Mouse (Mus musculus) CH12.LX (cell line): Measurements from ENCODE around the gene Gpr45.

ENCODE experiments used
- CTCF ChIP-seq, 2 experiments: IDR thresholded peaks in 1 of 2; conservative IDR thresholded peaks in 1 of 2; 2 replicates each; pipeline ENCODE4 v1.5.1; 2011 to 2012; ENCODE audit warnings: low read depth in 2 of 2, low read length in 2 of 2, improper control_type of control experiment in 1 of 2, inconsistent platforms in 1 of 2, mild to moderate bottlenecking in 1 of 2, moderate library complexity in 1 of 2
- EP300 ChIP-seq: IDR thresholded peaks from 2 replicates; pipeline ENCODE4 v1.6.1; 2011; ENCODE audit warnings: low read length, improper control_type of control experiment
- MEF2A ChIP-seq: IDR thresholded peaks from 2 replicates; pipeline ENCODE4 v1.6.1; 2014; ENCODE audit warnings: low read depth, mild to moderate bottlenecking, inconsistent platforms, low read length, improper control_type of control experiment, borderline replicate concordance
- POLR2A ChIP-seq: IDR thresholded peaks from 2 replicates; pipeline ENCODE4 v1.6.1; 2011; ENCODE audit warnings: low read depth, mild to moderate bottlenecking, improper control_type of control experiment, low read length

GRCm38 (mm10) chr1:42984119-42984518 lies 31.4 kb downstream of the Gpr45 start:
- TF ChIP-seq CTCF (conservative IDR thresholded peaks at IDR 0.05 in 1 of 2, IDR thresholded peaks at IDR 0.05 in 1 of 2; ENCODE audit: low read depth in 2 of 2, low read length in 2 of 2) (no peak), MEF2A (no peak), POLR2A (no peak), EP300 (no peak)
